2 mouse cellular contexts compared by ENCODE assay signal in the genomic region with DNA sequence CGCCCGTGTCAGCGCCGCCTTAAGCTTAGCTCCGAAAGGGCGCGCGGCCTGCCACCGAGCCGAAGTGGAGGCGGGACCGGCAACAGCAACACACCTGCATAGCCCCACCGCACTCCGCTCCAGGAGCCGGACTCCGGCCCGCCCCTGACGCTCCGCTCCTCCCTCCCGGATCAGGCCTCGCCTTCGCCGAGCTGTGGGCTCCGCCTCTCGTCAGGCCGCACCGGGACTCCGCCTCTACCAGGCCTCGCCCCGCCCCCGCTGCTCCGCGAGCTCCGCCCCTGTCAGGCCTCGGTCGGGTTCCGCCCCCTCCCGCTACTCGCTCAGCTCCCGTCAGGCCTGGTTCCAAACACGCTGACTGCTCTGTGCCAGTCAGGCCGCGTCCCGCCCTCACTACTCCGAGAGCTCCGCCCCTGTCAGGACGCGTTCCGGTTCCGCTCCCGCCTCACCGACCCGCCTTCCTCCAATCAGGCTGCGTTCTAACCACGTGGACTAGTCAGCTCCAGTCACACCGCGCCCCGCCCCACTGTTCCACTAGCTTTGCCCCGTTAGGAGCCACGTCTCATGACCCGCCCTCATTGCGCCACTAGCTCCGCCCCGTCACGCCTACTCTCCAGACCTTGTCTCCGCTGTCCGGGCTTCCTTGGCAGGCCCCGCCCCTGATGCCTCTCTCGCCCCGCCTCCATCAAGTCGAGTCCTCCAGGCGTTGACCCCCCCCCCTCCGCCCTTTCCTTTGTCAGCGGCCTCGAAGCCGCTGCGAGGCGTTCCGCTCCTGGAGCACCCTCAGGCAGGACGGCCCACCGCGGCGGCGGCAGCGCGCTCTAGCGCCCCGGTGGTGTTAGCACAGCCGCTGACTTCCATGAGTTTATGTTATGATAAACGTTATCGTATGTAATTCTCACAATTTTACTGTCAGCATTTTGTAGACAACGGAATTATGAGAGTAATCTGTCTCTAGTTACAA.
TF ChIP-seq lines count a peak whose summit lies in the region.

A gene (minus strand): TSS at position 750 of the 961 bp plus-strand sequence.

TF ChIP-seq in C2C12, 6 proteins besides CTCF, POLR2A, EP300 and RAD21 (continued from another document):
- TF ChIP-seq CEBPB (IDR thresholded peaks at IDR 0.05; ENCODE audit: low read depth) (peak; percentile 63), MYOD1 (IDR thresholded peaks at IDR 0.05; ENCODE audit: control insufficient read depth, insufficient read length, low read depth) (no peak)

TF ChIP-seq in myocyte, 11 proteins besides CTCF, POLR2A, EP300 and RAD21 (continued from another document):
- no peak for TF ChIP-seq TCF12 (IDR thresholded peaks at IDR 0.05; ENCODE audit: insufficient read depth, poor library complexity, severe bottlenecking)
- TF ChIP-seq MYOG (IDR thresholded peaks at IDR 0.05; ENCODE audit: control insufficient read depth in 1 of 3, insufficient read depth in 1 of 3, insufficient read length in 2 of 3, low read depth in 2 of 3) = no peak
- peak; percentile 83 for TF ChIP-seq POLR2AphosphoS2 (IDR thresholded peaks at IDR 0.05; ENCODE audit: insufficient read length, low read depth)
- no peak for TF ChIP-seq E2F4 (IDR thresholded peaks at IDR 0.05; ENCODE audit: insufficient read depth)
- TF ChIP-seq TCF3 (IDR thresholded peaks at IDR 0.05; ENCODE audit: insufficient read length, low read depth) = no peak
- no peak for TF ChIP-seq MYOD1 (IDR thresholded peaks at IDR 0.05; ENCODE audit: control insufficient read depth in 1 of 3, insufficient read length in 2 of 3, low read depth in 2 of 3)
- 0 out of 2 replicates have a peak, but pooled peaks have one; percentile 15 for TF ChIP-seq CEBPB (IDR thresholded peaks at IDR 0.05; ENCODE audit: insufficient read depth, poor library complexity, severe bottlenecking)
